Mouse (Mus musculus): ENCODE data around the gene Grik5.

DNA sequence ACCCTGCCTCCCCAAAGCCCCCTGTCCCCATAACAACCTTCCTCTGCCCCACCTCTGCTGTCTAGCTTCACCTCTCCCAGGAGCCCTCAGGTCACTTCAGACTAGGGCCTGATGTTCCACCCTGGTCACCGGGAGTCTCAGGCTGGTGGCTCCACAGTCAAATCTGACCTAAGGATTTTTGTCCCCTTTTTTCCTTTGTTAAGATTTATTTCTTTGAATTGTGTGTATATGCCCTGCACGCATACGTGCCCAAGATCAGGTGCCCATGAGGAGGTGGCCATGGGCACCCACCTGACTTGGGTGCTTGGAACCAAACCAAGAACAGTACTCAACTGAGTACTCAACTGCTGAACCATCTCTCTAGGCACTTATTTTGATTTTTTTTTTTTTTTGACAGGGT lies 101.8 kb downstream of the Grik5 start:
- TF ChIP-seq POLR2A (IDR thresholded peaks at IDR 0.05; ENCODE audit: insufficient read depth, low read depth, low read length) (no peak), CTCF (IDR thresholded peaks at IDR 0.05; ENCODE audit: insufficient read depth, low read depth, low read length) (no peak)

All from olfactory bulb, adult 2 months (tissue).